Mouse (Mus musculus) erythroid progenitor cell, adult 5-6 weeks (primary cell): ENCODE measurements around the gene Hemk1. TPM values are rescaled to one million over a fixed set of nuclear protein-coding genes. Genes with fewer than 3 reads are reported as not detected.

Experiments
- ATAC-seq: replicated peaks from 2 replicates; pipeline ENCODE4 v1.8.0; 2016; ENCODE audit warnings: moderate number of reproducible peaks, mild to moderate bottlenecking, moderate TSS enrichment, inconsistent platforms; ENCODE audit not compliant: poor library complexity, low FRiP score, severe bottlenecking
- total RNA-seq, 2 experiments: library from RNA; stranded (forward) in 1 of 2; stranded (reverse) in 1 of 2; fragments of 150-400 nt in 1 of 2; fragments of 186-747, 209-891 nt in 1 of 2; gene quantifications; 2 replicates each; pipeline versions ENCODE4 v1.2.3 to v1.2.4; 2015 to 2017; ENCODE audit warnings: low replicate concordance in 2 of 2

Hemk1 gene
- total RNA-seq, 2 experiments from 2014 or later: 0.15 TPM; not detected in 1

- peak; percentile 44 for ATAC-seq
Observed at GRCm38 (mm10) chr9:107298059-107298780, 39.9 kb downstream of the Hemk1 start.

- no peak for ATAC-seq
Observed at GRCm38 (mm10) chr9:107297658-107298057, 40.5 kb downstream of the Hemk1 start.

- no peak for ATAC-seq
Observed at GRCm38 (mm10) chr9:107297059-107297458, 41.1 kb downstream of the Hemk1 start.

GRCm38 (mm10) chr9:107296501-107296965 lies 41.6 kb downstream of the Hemk1 start:
- peak; percentile 83 for ATAC-seq

- peak; percentile 21 for ATAC-seq
Observed at GRCm38 (mm10) chr9:107296041-107296440, 42.1 kb downstream of the Hemk1 start.

GRCm38 (mm10) chr9:107296016-107296040 lies 42.3 kb downstream of the Hemk1 start, which contains the start of gene Cish:
Gene Cish (plus strand): TSS chr9:107296026.
- no peak for ATAC-seq

- no peak; the same call in 1 of the 2 replicates for ATAC-seq
Observed at GRCm38 (mm10) chr9:107295616-107296015, 42.5 kb downstream of the Hemk1 start.

GRCm38 (mm10) chr9:107294249-107294648 lies 43.9 kb downstream of the Hemk1 start:
- no peak for ATAC-seq

- ATAC-seq: peak; percentile 56
Observed at GRCm38 (mm10) chr9:107290897-107291296, 47.3 kb downstream of the Hemk1 start.

- ATAC-seq: peak; percentile 79
Observed at GRCm38 (mm10) chr9:107289211-107290076, 48.7 kb downstream of the Hemk1 start, which contains the start of gene Mapkapk3. Gene Mapkapk3 (minus strand): TSS chr9:107289877.

- ATAC-seq: peak; percentile 81
Observed at GRCm38 (mm10) chr9:107288711-107289110, 49.4 kb downstream of the Hemk1 start.

- ATAC-seq: no peak
Observed at GRCm38 (mm10) chr9:107288105-107288650, 50.0 kb downstream of the Hemk1 start.

- ATAC-seq: no peak
Observed at GRCm38 (mm10) chr9:107287294-107287693, 50.9 kb downstream of the Hemk1 start.

- ATAC-seq: no peak
Observed at GRCm38 (mm10) chr9:107285009-107285408, 53.1 kb downstream of the Hemk1 start.

GRCm38 (mm10) chr9:107282951-107283350 lies 55.2 kb downstream of the Hemk1 start:
- ATAC-seq: no peak

GRCm38 (mm10) chr9:107281241-107281987 lies 56.7 kb downstream of the Hemk1 start:
- ATAC-seq: no peak

- no peak for ATAC-seq
Observed at GRCm38 (mm10) chr9:107280322-107281027, 57.7 kb downstream of the Hemk1 start.

- 0 out of 2 replicates have a peak, but pooled peaks have one; percentile 39 for ATAC-seq
Observed at GRCm38 (mm10) chr9:107279378-107280321, 58.5 kb downstream of the Hemk1 start.
